Mouse (Mus musculus): ENCODE results near the gene Adprh. TPM values are rescaled to one million over a fixed set of nuclear protein-coding genes. Genes with fewer than 3 reads are reported as not detected.
A peak's percentile ranks its signal among the peaks of the same experiment; 100 is the strongest.
"Not testable (repeated sequence)": the region's sequence is repeated elsewhere in the genome, so short reads cannot be mapped to it uniquely, and the experiment has no call there.

Gene Adprh
- polyA plus RNA-seq (2016; fragmentation: Nextera tagmentation; extraction: Ambion mirVana): 140 and 142 TPM in 2 replicates

GRCm38 (mm10) chr16:38452442-38453202, at the start of gene Adprh:
Gene Adprh, minus strand, starts transcription at chr16:38452703.
- Histone ChIP-seq H3K36me3 (replicated peaks) (peaks cover 30% of the 10 kb centered on the region), H3K4me3 (replicated peaks) (peak within 1 kb of the TSS; percentile 70), H3K9me3 (no peaks in the 10 kb centered on the region), H3K9ac (peak within 1 kb of the TSS; percentile 82), H3K4me1 (peaks cover 12% of the 10 kb centered on the region), H3K27ac (peak within 1 kb of the TSS; percentile 79), H3K27me3 (no peaks in the 10 kb centered on the region), H3K4me2 (peak within 1 kb of the TSS; percentile 77)
- under 1% methylated on average over 55 of the region's 61 CpGs for WGBS
- peak; percentile 98 for ATAC-seq (ENCODE audit: low FRiP score)

- Histone ChIP-seq H3K27ac (no peak overlapping the region), H3K4me2 (no peak overlapping the region), H3K27me3 (no peaks in the 10 kb centered on the region), H3K9ac (no peak overlapping the region), H3K36me3 (replicated peaks) (peaks cover 27% of the 10 kb centered on the region), H3K4me3 (replicated peaks) (no peak overlapping the region), H3K4me1 (no peaks in the 10 kb centered on the region), H3K9me3 (no peaks in the 10 kb centered on the region)
- WGBS: 87% methylated on average over 7 of the region's 7 CpGs
- ATAC-seq (ENCODE audit: low FRiP score): no peak
Observed at GRCm38 (mm10) chr16:38496604-38497140, 44.2 kb upstream of the Adprh start.

- peaks cover 17% of the 10 kb centered on the region for H3K36me3 ChIP-seq (replicated peaks)
- WGBS: 90% methylated on average over 10 of the region's 10 CpGs
Observed at GRCm38 (mm10) chr16:38493890-38494289, 41.4 kb upstream of the Adprh start.

GRCm38 (mm10) chr16:38492551-38492950, 40.0 kb upstream of the Adprh start:
- no peaks in the 10 kb centered on the region for H3K9me3 ChIP-seq
- H3K4me1 ChIP-seq: no peaks in the 10 kb centered on the region
- no peak overlapping the region for H3K9ac ChIP-seq
- H3K27ac ChIP-seq: no peak overlapping the region
- no peak for ATAC-seq (ENCODE audit: low FRiP score)
- no peak overlapping the region for H3K4me2 ChIP-seq
- H3K36me3 ChIP-seq (replicated peaks): peaks cover 6% of the 10 kb centered on the region
- 82% methylated on average over 3 of the region's 3 CpGs for WGBS
- H3K4me3 ChIP-seq (replicated peaks): no peak overlapping the region
- H3K27me3 ChIP-seq: no peaks in the 10 kb centered on the region

More at GRCm38 (mm10) chr16:38493890-38494289, 41.4 kb upstream of the Adprh start:
- no peak overlapping the region for H3K4me3 ChIP-seq (replicated peaks)
- no peaks in the 10 kb centered on the region for H3K9me3 ChIP-seq
- no peak for ATAC-seq (ENCODE audit: low FRiP score)
- H3K9ac ChIP-seq: no peak overlapping the region
- no peak overlapping the region for H3K4me2 ChIP-seq
- H3K27ac ChIP-seq: no peak overlapping the region
- H3K27me3 ChIP-seq: no peaks in the 10 kb centered on the region
- no peaks in the 10 kb centered on the region for H3K4me1 ChIP-seq

- Histone ChIP-seq H3K9me3 (no peaks in the 10 kb centered on the region), H3K9ac (no peak overlapping the region), H3K36me3 (replicated peaks) (no peaks in the 10 kb centered on the region), H3K27me3 (peaks cover 26% of the 10 kb centered on the region), H3K4me3 (replicated peaks) (peak overlapping the region; percentile 36), H3K27ac (no peak overlapping the region), H3K4me2 (peak overlapping the region; percentile 54), H3K4me1 (peaks cover 9% of the 10 kb centered on the region)
- 39% methylated on average over 42 of the region's 42 CpGs for WGBS
- no peak; the same call in 1 of the 2 replicates for ATAC-seq (ENCODE audit: low FRiP score)
Observed at GRCm38 (mm10) chr16:38483582-38484309, 31.2 kb upstream of the Adprh start.

- peak; percentile 41 for ATAC-seq (ENCODE audit: low FRiP score)
- no peaks in the 10 kb centered on the region for H3K36me3 ChIP-seq (replicated peaks)
- H3K4me1 ChIP-seq: peaks cover 9% of the 10 kb centered on the region
- H3K4me2 ChIP-seq: peak overlapping the region; percentile 54
- no peaks in the 10 kb centered on the region for H3K9me3 ChIP-seq
- H3K27me3 ChIP-seq: peaks cover 26% of the 10 kb centered on the region
- peak overlapping the region; percentile 36 for H3K4me3 ChIP-seq (replicated peaks)
- WGBS: 18% methylated on average over 32 of the region's 32 CpGs
- H3K27ac ChIP-seq: no peak overlapping the region
- no peak overlapping the region for H3K9ac ChIP-seq
Observed at GRCm38 (mm10) chr16:38482780-38483562, 30.5 kb upstream of the Adprh start.

- no peak for ATAC-seq (ENCODE audit: low FRiP score)
- WGBS: 79% methylated on average over 4 of the region's 4 CpGs
- peaks cover 15% of the 10 kb centered on the region for H3K4me1 ChIP-seq
- H3K27me3 ChIP-seq: peaks cover 29% of the 10 kb centered on the region
- H3K4me3 ChIP-seq (replicated peaks): no peak overlapping the region
- no peak overlapping the region for H3K27ac ChIP-seq
- H3K9me3 ChIP-seq: no peaks in the 10 kb centered on the region
- no peak overlapping the region for H3K4me2 ChIP-seq
- H3K36me3 ChIP-seq (replicated peaks): no peaks in the 10 kb centered on the region
- no peak overlapping the region for H3K9ac ChIP-seq
Observed at GRCm38 (mm10) chr16:38481327-38481726, 28.8 kb upstream of the Adprh start.

GRCm38 (mm10) chr16:38478296-38478695, 25.8 kb upstream of the Adprh start:
- no peak for ATAC-seq (ENCODE audit: low FRiP score)
- no peak overlapping the region for H3K27ac ChIP-seq
- peaks cover 22% of the 10 kb centered on the region for H3K27me3 ChIP-seq
- H3K9ac ChIP-seq: no peak overlapping the region
- H3K9me3 ChIP-seq: no peaks in the 10 kb centered on the region
- peaks cover 13% of the 10 kb centered on the region for H3K4me1 ChIP-seq
- H3K4me2 ChIP-seq: no peak overlapping the region
- H3K36me3 ChIP-seq (replicated peaks): no peaks in the 10 kb centered on the region
- WGBS: 89% methylated on average over 3 of the region's 3 CpGs
- H3K4me3 ChIP-seq (replicated peaks): no peak overlapping the region

- peak overlapping the region; percentile 63 for H3K4me2 ChIP-seq
- not testable (repeated sequence) for H3K36me3 ChIP-seq (replicated peaks); ATAC-seq (ENCODE audit: low FRiP score); H3K9me3 ChIP-seq; H3K27ac ChIP-seq; H3K4me1 ChIP-seq
- 69% methylated on average over 14 of the region's 14 CpGs for WGBS
- H3K9ac ChIP-seq: peak overlapping the region; percentile 42; the same call in 1 of the 2 replicates
- peaks cover 13% of the 10 kb centered on the region; the same call in 1 of the 2 replicates for H3K27me3 ChIP-seq
- H3K4me3 ChIP-seq (replicated peaks): peak overlapping the region; percentile 38
Observed at GRCm38 (mm10) chr16:38477241-38477608, 24.7 kb upstream of the Adprh start.

- WGBS: 12% methylated on average over 34 of the region's 34 CpGs
- Histone ChIP-seq H3K27me3 (peaks cover 7% of the 10 kb centered on the region; the same call in 1 of the 2 replicates), H3K9me3 (no peaks in the 10 kb centered on the region), H3K36me3 (replicated peaks) (no peaks in the 10 kb centered on the region), H3K9ac (peak overlapping the region; percentile 42), H3K4me1 (peaks cover 9% of the 10 kb centered on the region), H3K4me3 (replicated peaks) (peak overlapping the region; percentile 38), H3K27ac (no peak overlapping the region), H3K4me2 (peak overlapping the region; percentile 63)
- no peak for ATAC-seq (ENCODE audit: low FRiP score)
Observed at GRCm38 (mm10) chr16:38476312-38477240, 24.1 kb upstream of the Adprh start.

GRCm38 (mm10) chr16:38475681-38476311, 23.3 kb upstream of the Adprh start:
- no peaks in the 10 kb centered on the region for H3K9me3 ChIP-seq
- peak overlapping the region; percentile 63; the same call in 1 of the 2 replicates for H3K4me2 ChIP-seq
- H3K36me3 ChIP-seq (replicated peaks): no peaks in the 10 kb centered on the region
- H3K4me3 ChIP-seq (replicated peaks): no peak overlapping the region
- H3K27me3 ChIP-seq: peaks cover 7% of the 10 kb centered on the region; the same call in 1 of the 2 replicates
- 66% methylated on average over 4 of the region's 4 CpGs for WGBS
- H3K27ac ChIP-seq: no peak overlapping the region
- H3K4me1 ChIP-seq: peaks cover 9% of the 10 kb centered on the region
- H3K9ac ChIP-seq: no peak overlapping the region
- ATAC-seq (ENCODE audit: low FRiP score): no peak

All from forebrain, embryonic 12.5 days (tissue).